Mouse (Mus musculus): Measurements from ENCODE around the gene Pam. TPM values are rescaled to one million over a fixed set of nuclear protein-coding genes. Genes with fewer than 3 reads are reported as not detected.

Gene Pam
- polyA plus RNA-seq, 1 experiment from 2014 or later = 34.4 TPM

- Histone ChIP-seq H3K9me3 (ENCODE audit: control insufficient read depth, low read length) (0 out of 2 replicates have a peak, but pooled peaks cover 3% of the 10 kb centered on the region), H3K9ac (no peak overlapping the region), H3K27me3 (ENCODE audit: control insufficient read depth, insufficient read depth, low read length) (no peaks in the 10 kb centered on the region), H3K4me2 (replicated peaks) (no peak overlapping the region), H3K36me3 (replicated peaks; ENCODE audit: control insufficient read depth, insufficient read depth) (no peaks in the 10 kb centered on the region), H3K27ac (no peak overlapping the region), H3K4me3 (replicated peaks; ENCODE audit: low read length) (no peak overlapping the region), H3K4me1 (replicated peaks; ENCODE audit: control insufficient read depth, insufficient read depth, low read length) (peaks cover 10% of the 10 kb centered on the region; the same call in 1 of the 2 replicates)
- DNase-seq (ENCODE audit: low spot score) (no peak), ATAC-seq (ENCODE audit: low FRiP score) (no peak)
- 77% methylated on average over 5 of the region's 5 CpGs for WGBS
Measured at GRCm38 (mm10) chr1:98070743-98071325, 24.6 kb downstream of the Pam start.

DNA sequence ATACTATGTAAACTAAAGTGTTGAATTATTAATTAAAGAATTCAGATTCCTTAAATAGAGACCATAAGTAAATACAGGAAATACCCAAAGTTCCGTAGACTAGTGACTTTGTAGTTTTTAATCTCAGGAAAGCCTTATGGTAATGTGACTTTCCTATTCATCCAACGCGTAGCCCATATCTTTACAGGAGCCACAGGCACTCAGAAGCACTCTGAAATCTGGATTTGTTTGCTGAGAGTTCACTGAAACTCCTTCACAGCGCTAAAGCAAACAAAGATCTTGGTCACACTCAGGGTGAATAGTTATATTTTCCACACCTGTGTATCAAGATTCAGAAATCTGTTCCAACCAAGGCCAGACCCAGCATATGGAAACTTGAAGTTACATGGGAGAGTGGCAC is 27.3 kb downstream of the Pam start:
- Histone ChIP-seq H3K27ac (no peak overlapping the region), H3K36me3 (replicated peaks; ENCODE audit: control insufficient read depth, insufficient read depth) (no peaks in the 10 kb centered on the region), H3K9ac (no peak overlapping the region), H3K27me3 (ENCODE audit: control insufficient read depth, insufficient read depth, low read length) (no peaks in the 10 kb centered on the region), H3K4me1 (replicated peaks; ENCODE audit: control insufficient read depth, insufficient read depth, low read length) (no peaks in the 10 kb centered on the region), H3K9me3 (ENCODE audit: control insufficient read depth, low read length) (0 out of 2 replicates have a peak, but pooled peaks cover 3% of the 10 kb centered on the region), H3K4me3 (replicated peaks; ENCODE audit: low read length) (no peak overlapping the region), H3K4me2 (replicated peaks) (no peak overlapping the region)
- 98% methylated on average over 4 of the region's 4 CpGs for WGBS
- ATAC-seq (ENCODE audit: low FRiP score) (no peak), DNase-seq (ENCODE audit: low spot score) (no peak)

DNA sequence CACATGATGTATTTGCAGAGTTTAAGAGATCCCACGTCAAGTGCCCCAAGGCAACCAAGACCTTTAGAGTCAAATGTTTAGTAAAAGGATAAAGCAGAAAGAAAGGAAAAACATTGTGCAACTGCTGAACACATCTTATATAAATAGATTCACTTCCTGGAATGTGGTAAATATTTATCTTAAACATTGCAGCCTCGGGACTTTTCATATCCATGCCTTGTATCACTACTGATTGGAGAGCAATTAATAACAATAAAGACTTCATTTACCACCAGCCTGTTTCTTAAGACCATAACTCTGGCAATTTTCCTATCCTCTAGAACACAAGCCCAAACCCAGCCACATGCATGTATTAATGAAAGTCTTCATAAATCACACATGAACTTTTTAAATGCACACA is 33.4 kb downstream of the Pam start:
- Histone ChIP-seq H3K36me3 (replicated peaks; ENCODE audit: control insufficient read depth, insufficient read depth) (no peaks in the 10 kb centered on the region), H3K27ac (no peak overlapping the region), H3K27me3 (ENCODE audit: control insufficient read depth, insufficient read depth, low read length) (no peaks in the 10 kb centered on the region), H3K9ac (no peak overlapping the region), H3K4me3 (replicated peaks; ENCODE audit: low read length) (no peak overlapping the region), H3K4me1 (replicated peaks; ENCODE audit: control insufficient read depth, insufficient read depth, low read length) (no peaks in the 10 kb centered on the region), H3K9me3 (ENCODE audit: control insufficient read depth, low read length) (no peaks in the 10 kb centered on the region), H3K4me2 (replicated peaks) (no peak overlapping the region)
- no peak for DNase-seq (ENCODE audit: low spot score)
- WGBS = 66% methylated on average over 2 of the region's 2 CpGs
- ATAC-seq (ENCODE audit: low FRiP score) = no peak

DNA sequence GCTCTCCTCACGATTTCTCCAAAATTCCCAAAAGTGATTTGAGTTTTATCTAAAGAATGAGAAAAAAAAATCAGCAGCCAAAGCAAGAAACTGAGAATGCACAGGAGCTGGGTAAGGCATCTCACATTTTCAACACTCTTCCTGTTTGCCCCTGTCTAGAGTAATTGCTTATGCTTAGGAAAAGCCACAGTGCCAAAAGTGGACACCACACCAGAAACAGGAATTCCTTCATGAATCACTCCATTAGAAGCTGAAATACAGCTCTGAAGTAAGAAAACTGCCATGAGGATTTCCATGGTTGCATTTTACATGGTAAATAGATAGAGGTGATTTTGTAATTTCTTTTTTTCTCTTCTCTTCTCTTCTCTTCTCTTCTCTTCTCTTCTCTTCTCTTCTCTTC is 36.0 kb downstream of the Pam start:
- H3K27me3 ChIP-seq (ENCODE audit: control insufficient read depth, insufficient read depth, low read length) = no peaks in the 10 kb centered on the region
- no peak overlapping the region for H3K4me3 ChIP-seq (replicated peaks; ENCODE audit: low read length)
- no peak overlapping the region for H3K4me2 ChIP-seq (replicated peaks)
- no peaks in the 10 kb centered on the region for H3K4me1 ChIP-seq (replicated peaks; ENCODE audit: control insufficient read depth, insufficient read depth, low read length)
- no peaks in the 10 kb centered on the region for H3K36me3 ChIP-seq (replicated peaks; ENCODE audit: control insufficient read depth, insufficient read depth)
- DNase-seq (ENCODE audit: low spot score) (no peak), ATAC-seq (ENCODE audit: low FRiP score) (no peak)
- no peak overlapping the region for H3K27ac ChIP-seq
- 83% methylated on average over 1 of the region's 1 CpGs for WGBS
- no peaks in the 10 kb centered on the region for H3K9me3 ChIP-seq (ENCODE audit: control insufficient read depth, low read length)
- H3K9ac ChIP-seq = no peak overlapping the region

- DNase-seq (ENCODE audit: low spot score) (no peak), ATAC-seq (ENCODE audit: low FRiP score) (no peak)
- H3K4me3 ChIP-seq (replicated peaks; ENCODE audit: low read length) = no peak overlapping the region
- no peak overlapping the region for H3K4me2 ChIP-seq (replicated peaks)
- no peaks in the 10 kb centered on the region for H3K9me3 ChIP-seq (ENCODE audit: control insufficient read depth, low read length)
- H3K27ac ChIP-seq = no peak overlapping the region
- no peaks in the 10 kb centered on the region for H3K27me3 ChIP-seq (ENCODE audit: control insufficient read depth, insufficient read depth, low read length)
- H3K4me1 ChIP-seq (replicated peaks; ENCODE audit: control insufficient read depth, insufficient read depth, low read length) = no peaks in the 10 kb centered on the region
- WGBS = 52% methylated on average over 11 of the region's 11 CpGs
- H3K9ac ChIP-seq = no peak overlapping the region
- H3K36me3 ChIP-seq (replicated peaks; ENCODE audit: control insufficient read depth, insufficient read depth) = no peaks in the 10 kb centered on the region
Measured at GRCm38 (mm10) chr1:98056996-98057945, 38.2 kb downstream of the Pam start.

- Histone ChIP-seq H3K4me2 (replicated peaks) (no peak overlapping the region), H3K27ac (no peak overlapping the region), H3K9me3 (ENCODE audit: control insufficient read depth, low read length) (no peaks in the 10 kb centered on the region), H3K36me3 (replicated peaks; ENCODE audit: control insufficient read depth, insufficient read depth) (no peaks in the 10 kb centered on the region), H3K9ac (no peak overlapping the region), H3K4me3 (replicated peaks; ENCODE audit: low read length) (no peak overlapping the region), H3K4me1 (replicated peaks; ENCODE audit: control insufficient read depth, insufficient read depth, low read length) (no peaks in the 10 kb centered on the region), H3K27me3 (ENCODE audit: control insufficient read depth, insufficient read depth, low read length) (no peaks in the 10 kb centered on the region)
- DNase-seq (ENCODE audit: low spot score) = no peak
- WGBS = 81% methylated on average over 6 of the region's 6 CpGs
- no peak for ATAC-seq (ENCODE audit: low FRiP score)
Measured at GRCm38 (mm10) chr1:98056277-98056676, 39.2 kb downstream of the Pam start.

GRCm38 (mm10) chr1:98055591-98055990 is 39.9 kb downstream of the Pam start:
- H3K9me3 ChIP-seq (ENCODE audit: control insufficient read depth, low read length) = no peaks in the 10 kb centered on the region

GRCm38 (mm10) chr1:98053994-98054393 is 41.5 kb downstream of the Pam start:
- 7% methylated on average over 3 of the region's 3 CpGs for WGBS
- H3K9me3 ChIP-seq (ENCODE audit: control insufficient read depth, low read length) = no peaks in the 10 kb centered on the region
- no peaks in the 10 kb centered on the region for H3K36me3 ChIP-seq (replicated peaks; ENCODE audit: control insufficient read depth, insufficient read depth)
- no peak overlapping the region for H3K27ac ChIP-seq
- H3K4me3 ChIP-seq (replicated peaks; ENCODE audit: low read length) = no peak overlapping the region
- H3K27me3 ChIP-seq (ENCODE audit: control insufficient read depth, insufficient read depth, low read length) = no peaks in the 10 kb centered on the region
- no peak overlapping the region for H3K9ac ChIP-seq
- ATAC-seq (ENCODE audit: low FRiP score) (no peak), DNase-seq (ENCODE audit: low spot score) (no peak)
- peaks cover 6% of the 10 kb centered on the region; the same call in 1 of the 2 replicates for H3K4me1 ChIP-seq (replicated peaks; ENCODE audit: control insufficient read depth, insufficient read depth, low read length)
- H3K4me2 ChIP-seq (replicated peaks) = no peak overlapping the region

More at GRCm38 (mm10) chr1:98055591-98055990, 39.9 kb downstream of the Pam start:
- Histone ChIP-seq H3K4me2 (replicated peaks) (no peak overlapping the region), H3K27ac (no peak overlapping the region), H3K4me3 (replicated peaks; ENCODE audit: low read length) (no peak overlapping the region), H3K9ac (no peak overlapping the region), H3K4me1 (replicated peaks; ENCODE audit: control insufficient read depth, insufficient read depth, low read length) (no peaks in the 10 kb centered on the region), H3K36me3 (replicated peaks; ENCODE audit: control insufficient read depth, insufficient read depth) (no peaks in the 10 kb centered on the region), H3K27me3 (ENCODE audit: control insufficient read depth, insufficient read depth, low read length) (no peaks in the 10 kb centered on the region)
- DNase-seq (ENCODE audit: low spot score) (no peak), ATAC-seq (ENCODE audit: low FRiP score) (no peak)
- 96% methylated on average over 8 of the region's 8 CpGs for WGBS

GRCm38 (mm10) chr1:98053447-98053846 is 42.0 kb downstream of the Pam start:
- Histone ChIP-seq H3K4me2 (replicated peaks) (no peak overlapping the region), H3K4me1 (replicated peaks; ENCODE audit: control insufficient read depth, insufficient read depth, low read length) (peaks cover 7% of the 10 kb centered on the region), H3K27ac (no peak overlapping the region), H3K9me3 (ENCODE audit: control insufficient read depth, low read length) (no peaks in the 10 kb centered on the region), H3K4me3 (replicated peaks; ENCODE audit: low read length) (no peak overlapping the region), H3K36me3 (replicated peaks; ENCODE audit: control insufficient read depth, insufficient read depth) (no peaks in the 10 kb centered on the region), H3K9ac (no peak overlapping the region), H3K27me3 (ENCODE audit: control insufficient read depth, insufficient read depth, low read length) (no peaks in the 10 kb centered on the region)
- 51% methylated on average over 2 of the region's 2 CpGs for WGBS
- DNase-seq (ENCODE audit: low spot score) (no peak), ATAC-seq (ENCODE audit: low FRiP score) (no peak)
